Mouse (Mus musculus) G1E (cell line): ENCODE measurements around the gene Vmn1r215.

Experiments
- CTCF ChIP-seq: IDR thresholded peaks from 2 replicates; pipeline ENCODE4 v1.5.1; 2012; ENCODE audit warnings: low read depth, low read length, inconsistent platforms, mixed read lengths
- GATA1 ChIP-seq: IDR thresholded peaks from 2 replicates; pipeline ENCODE4 v1.6.1; 2012; ENCODE audit warnings: borderline replicate concordance, low read length, inconsistent platforms, mixed read lengths

- TF ChIP-seq GATA1, result no peak
- no peak for TF ChIP-seq CTCF
Measured at GRCm38 (mm10) chr13:23069312-23069711, 1.5 kb downstream of the Vmn1r215 start.
